Mouse (Mus musculus) bone marrow macrophage, adult 2 months (primary cell): Measurements from ENCODE around the gene Pcsk5.

Experiments used
- CTCF ChIP-seq: IDR thresholded peaks from 2 replicates; pipeline ENCODE4 v1.5.1; 2012; ENCODE audit warnings: low read depth, mild to moderate bottlenecking, low read length, moderate library complexity
- POLR2A ChIP-seq: IDR thresholded peaks from 2 replicates; pipeline ENCODE4 v1.6.1; 2012; ENCODE audit warnings: mild to moderate bottlenecking, low read depth, low read length, borderline replicate concordance

- TF ChIP-seq CTCF (no peak), POLR2A (no peak)
These were observed 454.5 kb downstream of the Pcsk5 start for GRCm38 (mm10) chr19:17382807-17383397.
